Mouse (Mus musculus): Measurements from ENCODE around the gene Cstf3.

DNA sequence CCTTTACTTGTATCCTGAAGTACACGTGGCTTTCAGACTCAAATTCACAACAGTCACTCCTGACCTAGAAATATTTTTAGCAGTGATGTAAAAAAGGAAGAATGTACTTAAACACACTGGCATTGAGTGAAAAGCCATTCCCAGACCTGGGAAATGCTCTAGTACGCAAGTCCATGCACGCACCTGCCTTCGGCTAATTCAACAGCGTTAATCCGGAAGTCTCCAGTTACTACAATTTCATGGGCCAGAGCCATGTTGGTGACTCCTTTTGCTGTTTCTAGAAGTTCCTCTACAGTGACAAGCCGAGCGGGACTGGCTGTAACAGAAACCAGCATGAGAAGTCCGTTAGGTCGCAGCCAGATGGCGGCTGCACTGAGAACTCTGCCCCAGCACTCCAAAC is 109.3 kb downstream of the Cstf3 start:
- TF ChIP-seq POLR2A (IDR thresholded peaks at IDR 0.05; ENCODE audit: extremely low read depth, insufficient read depth, low read length): no peak
- TF ChIP-seq CTCF (IDR thresholded peaks at IDR 0.05; ENCODE audit: extremely low read depth, insufficient read depth, low read length): no peak

Data from cortical plate, adult 2 months (tissue).